Mouse (Mus musculus) thymus, adult 2 months (tissue): Measurements from ENCODE around the gene Glipr2.

Experiments
- CTCF ChIP-seq: fragments of 200-500 bp; IDR thresholded peaks from 2 replicates; pipeline ENCODE4 v1.5.1; 2012; ENCODE audit warnings: mild to moderate bottlenecking, control low read depth, low read length, moderate library complexity, borderline replicate concordance; ENCODE audit not compliant: control insufficient read depth, poor library complexity, insufficient read depth; ENCODE audit errors: extremely low read depth
- POLR2A ChIP-seq: fragments of 200-500 bp; IDR thresholded peaks from 2 replicates; pipeline ENCODE4 v1.6.1; 2012; ENCODE audit warnings: mild to moderate bottlenecking, low read length, control low read depth, moderate library complexity; ENCODE audit not compliant: control insufficient read depth, poor library complexity, insufficient read depth; ENCODE audit errors: extremely low read depth

- TF ChIP-seq POLR2A, result no peak
- no peak for TF ChIP-seq CTCF
Observed at GRCm38 (mm10) chr4:44011799-44012198, 54.6 kb downstream of the Glipr2 start.
